Mouse (Mus musculus): ENCODE results near the gene Ndufs7. TPM values are rescaled to one million over a fixed set of nuclear protein-coding genes. Genes with fewer than 3 reads are reported as not detected.
"Not testable (repeated sequence)": the region's sequence is repeated elsewhere in the genome, so short reads cannot be mapped to it uniquely, and the experiment has no call there.

Ndufs7 gene
- polyA plus RNA-seq, 1 experiment from 2014 or later: 444 TPM

DNA sequence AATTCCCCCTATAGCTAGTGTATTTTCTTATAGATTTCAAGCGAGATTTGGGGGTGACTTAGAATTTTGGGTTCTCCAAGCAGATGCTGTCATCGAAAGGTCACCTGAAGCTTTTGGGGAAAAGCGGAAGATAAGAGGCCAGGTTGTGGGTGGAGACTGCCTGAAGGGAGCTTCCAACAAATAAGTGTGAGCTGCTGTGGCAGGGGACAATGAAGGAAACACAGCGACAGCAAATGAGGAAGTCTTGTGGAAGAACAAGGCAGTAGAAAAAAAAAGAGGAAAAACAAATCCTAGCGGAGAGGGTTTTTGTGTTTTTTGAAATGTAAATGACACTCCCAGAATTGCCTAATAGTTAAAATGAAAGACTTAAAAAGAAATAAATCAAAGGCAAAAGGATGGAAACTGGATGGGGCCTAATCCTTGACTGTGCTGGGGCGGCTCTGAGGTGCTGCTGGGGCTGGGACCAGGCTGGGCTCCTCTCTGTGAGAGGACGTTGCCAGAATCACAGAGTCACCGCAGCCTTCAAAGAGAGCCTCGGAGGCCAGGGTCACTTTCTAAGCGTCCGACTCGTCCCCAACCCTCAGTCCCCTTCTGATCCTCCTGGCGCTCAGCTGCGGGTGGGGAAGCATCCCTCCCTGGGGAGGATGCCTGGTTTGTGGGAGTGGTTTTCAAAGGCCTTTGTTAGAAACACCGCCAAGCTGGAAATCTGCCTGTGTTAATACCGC, 33.7 kb upstream of the Ndufs7 start:
- Histone ChIP-seq H3K36me3 (ENCODE audit: insufficient read depth, low read length) (no peaks in the 10 kb centered on the region), H3K27ac (ENCODE audit: low read length) (no peak overlapping the region), H3K4me2 (replicated peaks; ENCODE audit: low read depth, low read length) (no peak overlapping the region), H3K27me3 (ENCODE audit: insufficient read depth, low read length) (no peaks in the 10 kb centered on the region), H3K4me1 (ENCODE audit: insufficient read depth, low read length) (no peaks in the 10 kb centered on the region), H3K4me3 (ENCODE audit: low read length) (no peak overlapping the region), H3K9ac (replicated peaks; ENCODE audit: low read length) (0 out of 2 replicates have a peak overlapping the region, but pooled peaks have one; percentile 11), H3K9me3 (ENCODE audit: low read length) (no peaks in the 10 kb centered on the region)
- no peak for ATAC-seq (ENCODE audit: low FRiP score, low TSS enrichment)
- 34% methylated on average over 16 of the region's 16 CpGs for WGBS

DNA sequence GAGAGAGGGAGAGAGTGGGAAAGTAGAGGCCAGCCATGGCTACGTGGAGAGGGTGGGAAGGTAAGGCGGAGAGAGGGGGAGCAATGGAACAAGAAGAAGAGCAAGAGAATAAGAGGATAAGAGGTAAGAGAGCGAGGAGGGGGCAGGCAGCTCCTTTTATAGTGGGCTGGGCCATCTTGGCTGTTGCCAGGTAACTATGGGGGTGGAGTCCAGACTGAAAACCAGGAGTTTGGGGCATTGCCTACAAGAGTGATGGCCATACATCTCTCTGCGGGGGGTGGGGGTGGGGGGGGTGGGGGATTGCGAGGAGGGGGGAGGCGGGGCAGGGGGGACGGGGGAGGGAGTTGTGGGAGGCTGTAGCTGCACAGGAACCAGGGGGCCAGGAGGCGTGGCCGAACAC, 28.2 kb upstream of the Ndufs7 start:
- Histone ChIP-seq H3K27me3 (ENCODE audit: insufficient read depth, low read length) (no peaks in the 10 kb centered on the region), H3K4me2 (replicated peaks; ENCODE audit: low read depth, low read length) (no peak overlapping the region), H3K36me3 (ENCODE audit: insufficient read depth, low read length) (no peaks in the 10 kb centered on the region), H3K4me1 (ENCODE audit: insufficient read depth, low read length) (peaks cover 6% of the 10 kb centered on the region), H3K9me3 (ENCODE audit: low read length) (no peaks in the 10 kb centered on the region), H3K4me3 (ENCODE audit: low read length) (no peak overlapping the region), H3K9ac (replicated peaks; ENCODE audit: low read length) (no peak overlapping the region), H3K27ac (ENCODE audit: low read length) (no peak overlapping the region)
- no peak for ATAC-seq (ENCODE audit: low FRiP score, low TSS enrichment)
- WGBS: 34% methylated on average over 6 of the region's 9 CpGs

DNA sequence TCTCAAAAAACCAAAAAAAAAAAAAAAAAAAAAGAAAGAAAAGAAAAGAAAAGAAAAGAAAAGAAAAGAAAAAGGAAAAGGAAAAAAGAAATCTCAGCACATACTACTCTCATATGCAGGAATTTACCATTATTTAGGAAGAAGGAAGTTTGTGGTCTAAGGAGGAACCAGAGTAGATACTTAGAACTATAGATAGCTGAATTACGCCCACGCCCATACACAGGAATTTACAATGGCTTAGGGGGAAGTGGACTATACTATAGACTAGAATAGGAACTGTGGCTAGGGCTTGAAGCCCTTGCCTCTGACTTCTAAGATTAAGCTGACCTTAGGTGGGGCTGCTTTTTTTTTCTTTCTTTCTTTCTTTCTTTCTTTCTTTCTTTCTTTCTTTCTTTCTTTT, 25.8 kb upstream of the Ndufs7 start:
- H3K9me3 ChIP-seq (ENCODE audit: low read length): not testable (repeated sequence)
- 97% methylated on average over 2 of the region's 2 CpGs for WGBS

DNA sequence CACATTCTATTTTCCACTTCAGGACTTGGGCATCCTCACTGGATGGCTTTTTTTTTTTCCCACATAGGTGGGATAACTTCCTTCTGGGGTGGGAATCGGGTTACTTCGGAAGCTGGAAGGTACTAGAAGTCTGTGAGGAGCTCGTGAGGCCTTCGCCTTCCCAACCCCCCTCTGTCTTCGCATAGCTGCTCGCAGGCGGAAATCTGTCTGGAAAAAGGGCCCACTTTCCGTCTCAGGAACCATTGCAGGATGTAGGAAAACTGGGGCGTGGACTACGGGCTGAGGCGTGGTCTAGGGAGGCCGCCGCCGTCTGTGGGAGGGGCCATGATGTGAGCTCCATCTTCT, 22.9 kb upstream of the Ndufs7 start:
- Histone ChIP-seq H3K36me3 (ENCODE audit: insufficient read depth, low read length) (peaks cover 12% of the 10 kb centered on the region), H3K27ac (ENCODE audit: low read length) (peak overlapping the region; percentile 88), H3K9me3 (ENCODE audit: low read length) (no peaks in the 10 kb centered on the region), H3K4me2 (replicated peaks; ENCODE audit: low read depth, low read length) (peak overlapping the region; percentile 84), H3K27me3 (ENCODE audit: insufficient read depth, low read length) (no peaks in the 10 kb centered on the region), H3K4me1 (ENCODE audit: insufficient read depth, low read length) (peaks cover 36% of the 10 kb centered on the region), H3K4me3 (ENCODE audit: low read length) (peak overlapping the region; percentile 30), H3K9ac (replicated peaks; ENCODE audit: low read length) (peak overlapping the region; percentile 62)
- 0% methylated on average over 14 of the region's 14 CpGs for WGBS
- ATAC-seq (ENCODE audit: low FRiP score, low TSS enrichment): no peak

More for the DNA sequence above, 25.8 kb upstream of the Ndufs7 start:
- H3K9ac ChIP-seq (replicated peaks; ENCODE audit: low read length); H3K27me3 ChIP-seq (ENCODE audit: insufficient read depth, low read length); H3K36me3 ChIP-seq (ENCODE audit: insufficient read depth, low read length); H3K4me2 ChIP-seq (replicated peaks; ENCODE audit: low read depth, low read length); H3K4me3 ChIP-seq (ENCODE audit: low read length); ATAC-seq (ENCODE audit: low FRiP score, low TSS enrichment); H3K27ac ChIP-seq (ENCODE audit: low read length): not testable (repeated sequence)
- H3K4me1 ChIP-seq (ENCODE audit: insufficient read depth, low read length): peaks cover 20% of the 10 kb centered on the region

DNA sequence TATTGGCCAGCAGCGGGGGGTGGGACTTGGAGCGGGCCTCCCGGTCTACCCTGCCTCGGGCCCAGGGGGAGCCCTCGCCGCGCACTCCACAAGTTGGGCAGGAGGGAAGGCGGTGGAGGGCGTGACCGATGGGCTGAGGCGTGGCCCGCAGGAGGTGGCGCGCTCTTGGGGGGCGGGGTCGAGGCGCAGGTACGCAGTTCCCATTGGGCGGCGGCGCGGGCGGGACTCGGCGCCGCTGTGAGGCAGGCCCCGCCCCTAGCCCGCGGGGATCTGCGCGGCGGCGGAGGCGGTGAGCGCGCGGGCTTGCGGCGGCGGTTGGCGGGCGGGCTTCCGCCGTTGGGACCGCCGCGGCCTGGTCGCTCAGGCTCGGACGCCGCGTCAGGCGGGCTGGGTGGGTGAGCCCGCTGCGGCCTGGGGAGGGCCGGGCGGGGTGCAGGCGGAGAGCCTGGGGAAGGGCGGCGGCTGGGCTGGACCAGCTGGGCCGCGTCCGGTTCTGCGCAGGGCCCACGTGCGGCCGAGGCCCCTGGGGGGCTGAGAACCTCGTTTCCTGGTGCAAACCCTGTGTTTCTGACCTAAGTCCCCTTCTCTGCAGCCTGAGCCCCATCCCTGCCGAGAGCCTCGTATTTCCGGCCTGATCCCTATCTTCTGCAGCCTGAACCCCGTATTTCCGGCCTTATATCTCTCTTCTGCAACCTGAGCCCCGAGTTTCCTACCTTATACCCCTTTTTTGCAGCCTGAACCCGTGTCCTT, 22.3 kb upstream of the Ndufs7 start, which contains the start of gene Mum1:
Gene Mum1 (plus strand): TSS at position 19 of the 750 bp plus-strand sequence.
- Histone ChIP-seq H3K9ac (replicated peaks; ENCODE audit: low read length) (peak within 1 kb of the TSS; percentile 93), H3K9me3 (ENCODE audit: low read length) (no peaks in the 10 kb centered on the region), H3K4me2 (replicated peaks; ENCODE audit: low read depth, low read length) (peak within 1 kb of the TSS; percentile 84), H3K4me1 (ENCODE audit: insufficient read depth, low read length) (peaks cover 35% of the 10 kb centered on the region), H3K4me3 (ENCODE audit: low read length) (peak within 1 kb of the TSS; percentile 73), H3K36me3 (ENCODE audit: insufficient read depth, low read length) (peaks cover 16% of the 10 kb centered on the region), H3K27me3 (ENCODE audit: insufficient read depth, low read length) (no peaks in the 10 kb centered on the region), H3K27ac (ENCODE audit: low read length) (peak within 1 kb of the TSS; percentile 88)
- under 1% methylated on average over 59 of the region's 75 CpGs for WGBS
- ATAC-seq (ENCODE audit: low FRiP score, low TSS enrichment): peak; percentile 99

DNA sequence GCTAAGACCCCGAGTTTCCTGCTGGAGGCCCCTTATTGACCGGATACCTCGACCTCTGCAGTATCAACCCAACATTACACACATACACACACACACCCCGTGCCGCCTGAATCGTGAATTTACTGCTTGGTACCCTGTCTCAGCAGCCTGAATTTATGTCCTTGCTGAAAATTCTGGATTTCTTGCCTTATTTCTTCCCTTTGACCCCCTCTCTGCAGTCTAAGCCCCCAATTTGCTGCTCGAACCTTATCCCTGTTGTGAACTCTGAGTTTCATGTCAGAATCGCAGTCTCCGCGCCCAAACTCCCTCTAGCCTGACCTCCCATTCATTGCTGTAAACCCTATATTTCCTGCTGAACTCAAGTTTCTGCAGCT, 21.8 kb upstream of the Ndufs7 start:
- H3K36me3 ChIP-seq (ENCODE audit: insufficient read depth, low read length): peaks cover 21% of the 10 kb centered on the region
- peak overlapping the region; percentile 84 for H3K4me2 ChIP-seq (replicated peaks; ENCODE audit: low read depth, low read length)
- H3K4me1 ChIP-seq (ENCODE audit: insufficient read depth, low read length): peaks cover 35% of the 10 kb centered on the region
- H3K27ac ChIP-seq (ENCODE audit: low read length): peak overlapping the region; percentile 87
- peak overlapping the region; percentile 93 for H3K9ac ChIP-seq (replicated peaks; ENCODE audit: low read length)
- H3K4me3 ChIP-seq (ENCODE audit: low read length): peak overlapping the region; percentile 73
- H3K27me3 ChIP-seq (ENCODE audit: insufficient read depth, low read length): no peaks in the 10 kb centered on the region
- WGBS: under 1% methylated on average over 10 of the region's 10 CpGs
- no peak for ATAC-seq (ENCODE audit: low FRiP score, low TSS enrichment)
- no peaks in the 10 kb centered on the region for H3K9me3 ChIP-seq (ENCODE audit: low read length)

DNA sequence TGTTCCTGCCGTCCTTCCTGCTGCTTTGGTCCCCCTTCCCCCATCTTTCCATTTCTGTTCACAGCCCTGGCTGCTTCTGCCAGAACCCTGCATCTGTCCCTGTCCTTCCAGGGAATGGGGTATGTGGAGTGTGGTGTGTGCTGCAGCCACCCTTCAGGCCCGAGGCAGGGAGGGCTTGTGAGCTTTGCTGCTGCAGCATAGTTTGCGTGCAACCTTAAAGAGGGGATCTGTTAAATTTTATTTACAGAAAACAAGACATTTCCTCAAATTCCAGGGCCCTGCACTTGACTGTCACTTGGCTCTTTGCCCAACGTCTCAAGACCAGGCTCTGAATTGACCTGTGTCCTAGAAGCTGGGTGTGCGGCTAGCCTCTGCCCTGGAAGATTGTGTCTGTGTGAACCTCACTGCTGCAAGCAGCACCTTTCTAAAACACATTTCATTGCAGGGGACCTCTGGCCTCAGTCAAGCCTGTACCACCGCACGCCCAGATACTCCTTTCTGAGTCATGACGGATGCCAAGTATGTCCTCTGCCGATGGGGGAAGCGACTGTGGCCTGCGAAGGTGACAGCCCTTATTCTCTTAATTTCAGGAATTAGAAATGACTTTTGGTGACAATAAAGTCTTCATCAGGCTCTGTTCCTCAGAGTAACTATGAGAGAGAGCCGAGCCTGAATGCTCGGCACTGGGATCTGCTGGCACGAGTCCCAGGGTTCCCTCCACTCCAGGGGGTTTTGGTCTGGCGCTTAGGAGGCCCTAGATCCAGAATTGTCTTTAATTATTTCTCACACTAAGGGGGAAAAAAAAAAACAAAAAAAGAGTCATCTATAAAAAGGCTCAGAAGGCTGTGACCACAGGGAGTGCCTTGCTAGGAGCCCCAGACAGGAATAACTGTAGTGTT, 20.8 kb upstream of the Ndufs7 start:
- H3K27me3 ChIP-seq (ENCODE audit: insufficient read depth, low read length): no peaks in the 10 kb centered on the region
- H3K9me3 ChIP-seq (ENCODE audit: low read length): no peaks in the 10 kb centered on the region
- H3K4me3 ChIP-seq (ENCODE audit: low read length): peak overlapping the region; percentile 73
- peaks cover 42% of the 10 kb centered on the region for H3K4me1 ChIP-seq (ENCODE audit: insufficient read depth, low read length)
- no peak for ATAC-seq (ENCODE audit: low FRiP score, low TSS enrichment)
- 39% methylated on average over 15 of the region's 15 CpGs for WGBS
- H3K36me3 ChIP-seq (ENCODE audit: insufficient read depth, low read length): peaks cover 31% of the 10 kb centered on the region
- peak overlapping the region; percentile 87 for H3K27ac ChIP-seq (ENCODE audit: low read length)
- H3K4me2 ChIP-seq (replicated peaks; ENCODE audit: low read depth, low read length): peak overlapping the region; percentile 84
- peak overlapping the region; percentile 93 for H3K9ac ChIP-seq (replicated peaks; ENCODE audit: low read length)

DNA sequence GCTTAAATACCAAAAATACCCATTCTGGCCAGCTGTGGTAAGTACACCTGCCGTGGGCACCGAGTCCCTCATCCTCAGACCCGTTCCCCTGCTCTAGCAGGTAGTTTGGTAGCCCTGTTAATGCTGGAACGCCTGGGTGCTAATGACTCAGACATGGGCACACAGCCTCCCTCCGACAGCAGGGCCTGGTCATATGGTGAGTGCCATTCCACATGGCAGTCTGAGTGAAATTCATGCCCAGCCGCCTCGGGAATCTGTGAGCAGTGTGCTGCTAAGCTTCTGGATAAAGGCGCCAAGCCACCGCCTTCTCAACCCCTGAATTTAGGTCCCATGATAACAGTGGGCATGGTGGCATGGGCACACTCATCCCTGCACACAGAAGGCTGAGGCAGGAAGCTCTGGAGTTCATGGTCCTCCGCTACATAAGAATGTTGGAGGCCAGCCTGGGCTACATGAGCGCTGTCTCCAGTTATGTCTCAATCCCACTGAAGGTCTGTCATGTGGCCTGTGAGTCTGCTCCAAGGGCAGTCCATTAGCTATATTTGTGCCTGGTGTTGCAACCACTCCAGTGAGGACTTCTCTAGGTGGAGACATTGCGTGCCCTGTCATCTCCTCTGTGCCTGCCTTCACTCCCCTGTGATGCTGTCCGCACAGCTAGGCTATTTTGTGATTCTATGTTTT, 12.6 kb upstream of the Ndufs7 start:
- Histone ChIP-seq H3K4me2 (replicated peaks; ENCODE audit: low read depth, low read length) (no peak overlapping the region), H3K27ac (ENCODE audit: low read length) (no peak overlapping the region), H3K4me1 (ENCODE audit: insufficient read depth, low read length) (peaks cover 10% of the 10 kb centered on the region), H3K9me3 (ENCODE audit: low read length) (no peaks in the 10 kb centered on the region), H3K36me3 (ENCODE audit: insufficient read depth, low read length) (peaks cover 95% of the 10 kb centered on the region), H3K27me3 (ENCODE audit: insufficient read depth, low read length) (no peaks in the 10 kb centered on the region), H3K9ac (replicated peaks; ENCODE audit: low read length) (no peak overlapping the region), H3K4me3 (ENCODE audit: low read length) (no peak overlapping the region)
- no peak for ATAC-seq (ENCODE audit: low FRiP score, low TSS enrichment)
- 96% methylated on average over 13 of the region's 13 CpGs for WGBS

DNA sequence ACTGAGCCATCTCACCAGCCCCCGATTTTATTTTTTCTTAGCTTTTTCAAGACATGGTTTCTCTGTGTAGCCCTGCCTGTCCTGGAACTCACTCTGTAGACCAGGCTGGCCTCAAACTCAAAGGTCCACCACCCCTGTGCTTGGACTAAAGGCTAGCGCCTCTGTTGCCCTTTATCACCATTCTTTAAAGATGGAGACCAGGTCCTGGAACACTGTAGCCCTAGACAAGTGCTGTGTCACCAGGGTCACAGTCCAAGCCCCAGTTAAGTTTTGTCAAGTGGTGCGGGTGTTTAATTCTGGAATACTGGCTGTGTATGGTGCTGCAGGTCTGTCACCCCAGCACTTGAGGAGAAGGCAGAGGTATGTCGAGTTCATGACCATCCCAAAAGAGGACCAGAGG, 11.9 kb upstream of the Ndufs7 start:
- Histone ChIP-seq H3K9ac (replicated peaks; ENCODE audit: low read length) (no peak overlapping the region), H3K27ac (ENCODE audit: low read length) (no peak overlapping the region), H3K4me2 (replicated peaks; ENCODE audit: low read depth, low read length) (no peak overlapping the region), H3K27me3 (ENCODE audit: insufficient read depth, low read length) (no peaks in the 10 kb centered on the region), H3K4me3 (ENCODE audit: low read length) (no peak overlapping the region), H3K36me3 (ENCODE audit: insufficient read depth, low read length) (peaks cover 92% of the 10 kb centered on the region), H3K4me1 (ENCODE audit: insufficient read depth, low read length) (peaks cover 10% of the 10 kb centered on the region), H3K9me3 (ENCODE audit: low read length) (no peaks in the 10 kb centered on the region)
- no peak for ATAC-seq (ENCODE audit: low FRiP score, low TSS enrichment)
- WGBS: 90% methylated on average over 4 of the region's 4 CpGs

All from kidney, embryonic 16.5 days (tissue).